In the genomic region with DNA sequence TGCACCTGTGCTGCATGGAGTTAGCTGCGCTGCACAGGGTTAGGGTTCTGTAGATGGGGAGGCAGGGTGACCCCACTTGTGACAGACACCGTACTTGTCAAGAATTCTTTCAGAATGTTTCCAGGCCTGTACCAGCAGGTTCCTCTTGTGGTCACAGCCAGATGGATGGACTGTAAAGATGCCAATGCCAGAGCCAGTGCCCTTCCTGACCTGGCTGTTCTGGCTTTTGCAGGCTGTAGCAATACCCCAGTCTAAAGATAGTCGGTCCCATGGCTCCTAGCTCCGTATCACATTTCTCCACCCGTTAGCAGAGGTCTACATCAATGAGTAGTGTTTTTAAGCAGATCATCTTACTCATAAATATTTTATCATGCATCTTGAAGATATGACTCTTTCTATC, we compare ENCODE assay signal across 23 mouse cellular contexts.
DNase-seq lines count a peak whose midpoint lies in the region; ATAC-seq and TF ChIP-seq lines count a peak whose summit lies in the region.
"Had no signal": no experiment of that assay in that cellular context is flagged by ENCODE, and none has a peak within 500 bp of the region (broad histone marks: within the 10 kb centered on the region; RNA-seq: fewer than 3 reads in every experiment).

No protein-coding gene starts in this region.

- H3K27me3 ChIP-seq in heart, adult 2 months (ENCODE audit: control insufficient read depth, insufficient read depth, low read length): no peaks in the 10 kb centered on the region
- H3K27me3 ChIP-seq in lung, embryonic 16.5 days (ENCODE audit: control insufficient read depth, insufficient read depth, low read depth, low read length): no peaks in the 10 kb centered on the region
- no peaks in the 10 kb centered on the region for H3K27me3 ChIP-seq in lung, postnatal 0 days (replicated peaks; ENCODE audit: insufficient read depth, low read length)
- no peaks in the 10 kb centered on the region for H3K27me3 ChIP-seq in heart, postnatal 0 days (ENCODE audit: control insufficient read depth, insufficient read depth, low read length)
- no peaks in the 10 kb centered on the region for H3K27me3 ChIP-seq in embryonic facial prominence, embryonic 10.5 days (replicated peaks; ENCODE audit: low read depth, poor library complexity, severe bottlenecking)
- H3K27me3 ChIP-seq: embryonic facial prominence, embryonic 12.5 days; forebrain, embryonic 15.5 days; lung, embryonic 15.5 days; megakaryocyte, embryonic 14.5 days had no signal

- TF ChIP-seq EP300 in heart, adult 2 months (IDR thresholded peaks at IDR 0.05; ENCODE audit: insufficient read depth, low read depth, low read length): no peak
- TF ChIP-seq EP300 in lung, postnatal 0 days (IDR thresholded peaks at IDR 0.05): no peak
- no peak for TF ChIP-seq EP300 in heart, postnatal 0 days (IDR thresholded peaks at IDR 0.05; ENCODE audit: low read depth)

- H3K4me1 ChIP-seq in heart, adult 2 months (ENCODE audit: control insufficient read depth, insufficient read depth, low read length): no peaks in the 10 kb centered on the region
- peaks cover 2% of the 10 kb centered on the region; the same call in 1 of the 2 replicates for H3K4me1 ChIP-seq in lung, embryonic 16.5 days (replicated peaks; ENCODE audit: control insufficient read depth, insufficient read depth, low read length)
- no peaks in the 10 kb centered on the region for H3K4me1 ChIP-seq in lung, postnatal 0 days (ENCODE audit: insufficient read depth, low read depth, low read length)
- H3K4me1 ChIP-seq in heart, postnatal 0 days (ENCODE audit: control insufficient read depth, insufficient read depth): no peaks in the 10 kb centered on the region; the same call in 1 of the 2 replicates
- H3K4me1 ChIP-seq in embryonic facial prominence, embryonic 10.5 days: 0 out of 2 replicates have a peak, but pooled peaks cover 5% of the 10 kb centered on the region
- H3K4me1 ChIP-seq: embryonic facial prominence, embryonic 12.5 days; lung, embryonic 15.5 days; midbrain, embryonic 12.5 days had no signal

- ATAC-seq in lung, embryonic 16.5 days (ENCODE audit: low read depth): no peak
- no peak for ATAC-seq in lung, postnatal 0 days
- ATAC-seq in heart, postnatal 0 days (ENCODE audit: insufficient read depth, low read depth): no peak
- ATAC-seq: CD4-positive, CD25-positive, alpha-beta regulatory T cell, adult 4 months; forebrain, embryonic 15.5 days; intestine, postnatal 0 days had no signal

- intact Hi-C loops in heart, adult 2 months (cut with DNase I): no loop called here

- H3K9ac ChIP-seq in heart, adult 2 months (ENCODE audit: low read depth, low read length): no peak overlapping the region
- no peak overlapping the region for H3K9ac ChIP-seq in lung, embryonic 16.5 days (ENCODE audit: low read length)
- no peak overlapping the region for H3K9ac ChIP-seq in lung, postnatal 0 days (replicated peaks; ENCODE audit: low read depth)
- H3K9ac ChIP-seq in heart, postnatal 0 days (replicated peaks; ENCODE audit: low read depth, low read length): no peak overlapping the region
- H3K9ac ChIP-seq: embryonic facial prominence, embryonic 12.5 days; forebrain, embryonic 15.5 days; hindbrain, embryonic 13.5 days; limb, embryonic 12.5 days; lung, embryonic 15.5 days; midbrain, embryonic 12.5 days had no signal

- TF ChIP-seq CTCF in heart, adult 2 months (IDR thresholded peaks at IDR 0.05): peak; percentile 28
- TF ChIP-seq CTCF in lung, postnatal 0 days (IDR thresholded peaks at IDR 0.05): no peak
- no peak for TF ChIP-seq CTCF in heart, postnatal 0 days (IDR thresholded peaks at IDR 0.05; ENCODE audit: low read depth)

- TF ChIP-seq POLR2A in heart, adult 2 months (IDR thresholded peaks at IDR 0.05; ENCODE audit: insufficient read depth, low read depth, low read length): no peak

- H3K79me2 ChIP-seq in heart, adult 2 months (replicated peaks; ENCODE audit: control insufficient read depth, insufficient read depth, low read length): no peaks in the 10 kb centered on the region

- 67% methylated on average over 5 of the region's 5 CpGs for WGBS in heart, adult 2 months
- WGBS in lung, embryonic 16.5 days: 73% methylated on average over 5 of the region's 5 CpGs
- 76% methylated on average over 5 of the region's 5 CpGs for WGBS in lung, postnatal 0 days
- WGBS in heart, postnatal 0 days: 57% methylated on average over 5 of the region's 5 CpGs
- WGBS in embryonic facial prominence, embryonic 10.5 days: 87% methylated on average over 5 of the region's 5 CpGs

- 0 out of 2 replicates have a peak overlapping the region, but pooled peaks have one; percentile 29 for H3K4me2 ChIP-seq in lung, embryonic 16.5 days (ENCODE audit: low read depth, low read length)
- H3K4me2 ChIP-seq in lung, postnatal 0 days (replicated peaks; ENCODE audit: low read depth, low read length): no peak overlapping the region
- 0 out of 2 replicates have a peak overlapping the region, but pooled peaks have one; percentile 36 for H3K4me2 ChIP-seq in heart, postnatal 0 days (ENCODE audit: low read depth, low read length)
- H3K4me2 ChIP-seq: embryonic facial prominence, embryonic 12.5 days; forebrain, embryonic 15.5 days; hindbrain, embryonic 13.5 days; limb, embryonic 12.5 days; lung, embryonic 15.5 days; midbrain, embryonic 12.5 days had no signal

- peak overlapping the region; percentile 15; the same call in 1 of the 2 replicates for H3K27ac ChIP-seq in heart, adult 2 months
- H3K27ac ChIP-seq in lung, embryonic 16.5 days (ENCODE audit: low read length): no peak overlapping the region
- H3K27ac ChIP-seq in lung, postnatal 0 days (ENCODE audit: low read length): no peak overlapping the region
- no peak overlapping the region for H3K27ac ChIP-seq in heart, postnatal 0 days (ENCODE audit: low read depth)
- no peak overlapping the region for H3K27ac ChIP-seq in embryonic facial prominence, embryonic 10.5 days (replicated peaks)
- H3K27ac ChIP-seq: embryonic facial prominence, embryonic 12.5 days; forebrain, embryonic 15.5 days; hindbrain, embryonic 13.5 days; layer of hippocampus, adult 2 months; left cerebral cortex, adult 2 months; limb, embryonic 12.5 days; lung, embryonic 15.5 days; midbrain, embryonic 12.5 days had no signal

- H3K9me3 ChIP-seq in lung, embryonic 16.5 days (ENCODE audit: control insufficient read depth, low read length): no peaks in the 10 kb centered on the region
- H3K9me3 ChIP-seq in lung, postnatal 0 days (ENCODE audit: low read length): no peaks in the 10 kb centered on the region
- no peaks in the 10 kb centered on the region for H3K9me3 ChIP-seq in heart, postnatal 0 days (replicated peaks; ENCODE audit: control insufficient read depth, low read length)
- H3K9me3 ChIP-seq in embryonic facial prominence, embryonic 10.5 days: no peaks in the 10 kb centered on the region
- H3K9me3 ChIP-seq: embryonic facial prominence, embryonic 12.5 days; forebrain, embryonic 15.5 days; hindbrain, embryonic 13.5 days; limb, embryonic 12.5 days; lung, embryonic 15.5 days; megakaryocyte, embryonic 14.5 days; midbrain, embryonic 12.5 days had no signal

- DNase-seq in heart, adult 2 months: no peak
- no peak for DNase-seq in heart, postnatal 4 days
- no peak for DNase-seq in lung, postnatal 0 days (ENCODE audit: low spot score)
- DNase-seq in gastrocnemius, postnatal 25 days: peak; percentile 55
- DNase-seq in heart, postnatal 0 days (ENCODE audit: low spot score): no peak
- DNase-seq in kidney, adult 11 months: no peak
- no peak for DNase-seq in embryonic facial prominence, embryonic 10.5 days (ENCODE audit: low spot score)
- DNase-seq: cerebellum, adult 11 months; cerebellum, adult 9-10 months; thymus, postnatal 4 days had no signal

- H3K36me3 ChIP-seq in heart, adult 2 months (ENCODE audit: control insufficient read depth, insufficient read depth, low read length): no peaks in the 10 kb centered on the region
- no peaks in the 10 kb centered on the region for H3K36me3 ChIP-seq in lung, embryonic 16.5 days (ENCODE audit: control insufficient read depth, insufficient read depth, low read length)
- no peaks in the 10 kb centered on the region for H3K36me3 ChIP-seq in lung, postnatal 0 days (ENCODE audit: insufficient read depth, low read length)
- H3K36me3 ChIP-seq in heart, postnatal 0 days (replicated peaks; ENCODE audit: control insufficient read depth, insufficient read depth, low read length): no peaks in the 10 kb centered on the region
- H3K36me3 ChIP-seq in embryonic facial prominence, embryonic 10.5 days (replicated peaks): no peaks in the 10 kb centered on the region
- H3K36me3 ChIP-seq: embryonic facial prominence, embryonic 12.5 days; forebrain, embryonic 15.5 days; hindbrain, embryonic 13.5 days; limb, embryonic 12.5 days; lung, embryonic 15.5 days; midbrain, embryonic 12.5 days had no signal

- no peak overlapping the region for H3K4me3 ChIP-seq in heart, adult 2 months
- no peak overlapping the region for H3K4me3 ChIP-seq in lung, embryonic 16.5 days (ENCODE audit: low read length)
- no peak overlapping the region for H3K4me3 ChIP-seq in lung, postnatal 0 days (ENCODE audit: low read depth, low read length)
- no peak overlapping the region for H3K4me3 ChIP-seq in heart, postnatal 0 days (ENCODE audit: low read depth, low read length)
- no peak overlapping the region for H3K4me3 ChIP-seq in embryonic facial prominence, embryonic 10.5 days
- H3K4me3 ChIP-seq: embryonic facial prominence, embryonic 12.5 days; forebrain, embryonic 15.5 days; hindbrain, embryonic 13.5 days; left cerebral cortex, adult 2 months; limb, embryonic 12.5 days; lung, embryonic 15.5 days; megakaryocyte, embryonic 14.5 days; midbrain, embryonic 12.5 days; myocyte had no signal
